ENCODE assay signal across 25 mouse cellular contexts in the genomic region with DNA sequence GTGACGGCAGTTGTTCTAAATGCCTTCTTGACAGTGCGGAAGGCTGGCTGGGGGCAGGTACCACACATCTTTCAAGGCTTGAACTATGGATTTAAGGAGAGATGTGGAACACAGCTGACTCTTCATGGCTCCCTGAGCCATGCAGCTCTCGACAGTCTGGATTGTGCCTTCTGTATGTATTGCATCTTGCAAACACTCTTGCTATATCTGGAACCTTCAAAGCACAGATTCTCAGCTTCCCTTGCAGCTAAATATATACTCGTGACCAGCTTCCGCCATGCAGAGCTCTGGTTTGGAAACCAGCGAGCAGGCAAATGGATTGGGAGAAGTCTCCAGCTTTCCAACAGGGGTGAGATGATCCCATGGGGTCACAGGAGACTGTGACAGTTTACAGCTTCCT.
"Had no signal": no experiment of that assay in that cellular context is flagged by ENCODE, and none has a peak within 500 bp of the region (broad histone marks: within the 10 kb centered on the region; RNA-seq: fewer than 3 reads in every experiment).

No protein-coding gene starts in this region.

- H3K4me1 ChIP-seq: liver, embryonic 13.5 days; liver, embryonic 15.5 days had no signal

- H3K27ac ChIP-seq: heart, embryonic 10.5 days; heart, embryonic 13.5 days; heart, embryonic 15.5 days; hindbrain, embryonic 13.5 days; hindbrain, embryonic 15.5 days; hindbrain, postnatal 0 days; kidney, postnatal 0 days; limb, embryonic 12.5 days; liver, embryonic 13.5 days; liver, embryonic 15.5 days had no signal

- H3K36me3 ChIP-seq: heart, embryonic 10.5 days; heart, embryonic 13.5 days; heart, embryonic 15.5 days; hindbrain, embryonic 13.5 days; hindbrain, embryonic 15.5 days; kidney, embryonic 15.5 days; limb, embryonic 12.5 days; liver, embryonic 13.5 days; liver, embryonic 15.5 days had no signal

- H3K9ac ChIP-seq: heart, embryonic 13.5 days; heart, embryonic 15.5 days; hindbrain, embryonic 13.5 days; hindbrain, embryonic 15.5 days; kidney, embryonic 15.5 days; limb, embryonic 12.5 days; liver, embryonic 13.5 days; liver, embryonic 15.5 days had no signal

- DNase-seq: gastrocnemius, postnatal 14 days; heart, postnatal 14 days; heart, postnatal 36 days; kidney, adult 11 months; kidney, adult 2 months; kidney, adult 9 months; kidney, postnatal 14 days; kidney, postnatal 36 days; layer of hippocampus, adult 9-11 months; layer of hippocampus, postnatal 36 days; left cerebral cortex, postnatal 4 days; liver; liver, embryonic 13.5 days had no signal

- H3K4me2 ChIP-seq: heart, embryonic 13.5 days; heart, embryonic 15.5 days; hindbrain, embryonic 13.5 days; hindbrain, embryonic 15.5 days; kidney, embryonic 15.5 days; limb, embryonic 12.5 days; liver, embryonic 11.5 days; liver, embryonic 13.5 days; liver, embryonic 15.5 days had no signal

- H3K9me3 ChIP-seq: heart, embryonic 10.5 days; heart, embryonic 13.5 days; heart, embryonic 15.5 days; hindbrain, embryonic 13.5 days; hindbrain, embryonic 15.5 days; kidney, embryonic 15.5 days; liver, embryonic 13.5 days; liver, embryonic 15.5 days had no signal

- H3K4me3 ChIP-seq: heart, embryonic 10.5 days; heart, embryonic 13.5 days; heart, embryonic 15.5 days; hindbrain, embryonic 13.5 days; hindbrain, embryonic 15.5 days; kidney, embryonic 15.5 days; limb, embryonic 12.5 days; liver, embryonic 13.5 days; liver, embryonic 15.5 days had no signal

- H3K27me3 ChIP-seq: heart, embryonic 13.5 days; heart, embryonic 15.5 days; hindbrain, embryonic 13.5 days; hindbrain, embryonic 15.5 days; kidney, embryonic 15.5 days; limb, embryonic 12.5 days; liver, embryonic 13.5 days; liver, embryonic 15.5 days had no signal

- ATAC-seq: hindbrain, postnatal 0 days; intestine, embryonic 16.5 days had no signal
